Mouse (Mus musculus) ES-Bruce4 (cell line): ENCODE data around the gene Tenm3.

Source experiments
- CTCF ChIP-seq: IDR thresholded peaks from one replicate; pipeline ENCODE4 v1.8.1; 2011; ENCODE audit warnings: low read depth, low read length
- POLR2A ChIP-seq: IDR thresholded peaks from one replicate; pipeline ENCODE4 v1.8.1; 2011; ENCODE audit warnings: low read length; ENCODE audit not compliant: insufficient read depth

GRCm38 (mm10) chr8:48844961-48845360, 1.2 kb upstream of the Tenm3 start:
- TF ChIP-seq POLR2A (no peak), CTCF (no peak)
